12 mouse cellular contexts compared by ENCODE assay signal in the genomic region with DNA sequence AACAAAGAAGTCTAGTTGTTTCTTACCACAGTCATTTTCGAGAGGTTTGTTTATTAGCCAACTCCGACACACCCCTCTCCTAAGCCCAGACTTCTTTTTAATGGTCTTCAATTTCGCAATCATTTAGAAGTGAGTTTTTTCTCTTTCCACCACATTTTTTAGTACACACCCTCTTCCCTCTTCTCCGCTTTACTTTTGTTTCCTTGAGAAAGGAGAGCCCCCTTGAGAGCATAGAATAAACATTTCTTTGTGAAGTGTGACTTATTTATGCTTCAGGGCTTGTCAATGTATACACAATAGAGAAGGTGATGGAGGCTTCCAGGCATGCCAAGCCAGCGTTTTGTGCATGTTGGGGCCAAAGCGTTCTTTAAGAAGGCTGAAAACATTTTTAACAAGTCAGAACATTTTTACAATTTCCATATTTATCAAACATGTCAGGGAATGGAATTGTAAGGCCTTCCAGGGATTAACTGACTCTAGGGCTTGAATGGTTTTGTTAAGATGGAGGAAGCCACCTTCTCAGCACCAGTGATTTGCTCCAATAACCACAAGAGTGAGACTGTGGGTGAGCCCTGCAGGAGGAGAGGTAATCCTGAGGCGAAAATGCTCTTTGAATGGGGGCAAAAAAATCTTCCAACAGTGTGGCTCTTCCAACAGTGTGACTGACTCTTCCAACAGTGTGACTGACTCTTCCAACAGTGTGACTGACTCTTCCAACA.
DNase-seq lines count a peak whose midpoint lies in the region; ATAC-seq and TF ChIP-seq lines count a peak whose summit lies in the region.
"Had no signal": no experiment of that assay in that cellular context is flagged by ENCODE, and none has a peak within 500 bp of the region (broad histone marks: within the 10 kb centered on the region; RNA-seq: fewer than 3 reads in every experiment).

No protein-coding gene starts in this region.

- no peak overlapping the region for H3K9ac ChIP-seq in kidney, embryonic 16.5 days (replicated peaks; ENCODE audit: low read length)
- H3K9ac ChIP-seq: forebrain, embryonic 15.5 days; hindbrain, embryonic 15.5 days had no signal

- 44% methylated on average over 7 of the region's 7 CpGs for WGBS in kidney, embryonic 16.5 days

- DNase-seq in kidney, postnatal 36 days = no peak
- DNase-seq in adipocyte (ENCODE audit: low spot score) = peak; percentile 40
- DNase-seq in skeletal muscle tissue, adult 2 months (ENCODE audit: low read depth, low spot score) = peak; percentile 49
- DNase-seq in left cerebral cortex, postnatal 10 days (ENCODE audit: extremely low spot score in 1 of 2, low spot score in 2 of 2) = no peak
- DNase-seq in urinary bladder, postnatal 36 days (ENCODE audit: low spot score in 2 of 2) = no peak
- DNase-seq: cerebellum, postnatal 36 days; kidney, postnatal 10 days; thymus, postnatal 36 days had no signal

- no peak for TF ChIP-seq CTCF in embryonic fibroblast, embryonic 13.5 days (IDR thresholded peaks at IDR 0.05; ENCODE audit: borderline replicate concordance, insufficient read depth, low read length)

- peaks cover 12% of the 10 kb centered on the region for H3K4me1 ChIP-seq in kidney, embryonic 16.5 days (ENCODE audit: insufficient read depth, low read length)
- H3K4me1 ChIP-seq in embryonic fibroblast, embryonic 13.5 days (ENCODE audit: control insufficient read depth, insufficient read depth, low read length) = peaks cover 2% of the 10 kb centered on the region; the same call in 1 of the 2 replicates
- H3K4me1 ChIP-seq: hindbrain, embryonic 15.5 days had no signal

- no peak for TF ChIP-seq POLR2A in embryonic fibroblast, embryonic 13.5 days (IDR thresholded peaks at IDR 0.05; ENCODE audit: low read depth, low read length)

- no peaks in the 10 kb centered on the region for H3K27me3 ChIP-seq in kidney, embryonic 16.5 days (ENCODE audit: insufficient read depth, low read length)
- H3K27me3 ChIP-seq: forebrain, embryonic 15.5 days; hindbrain, embryonic 15.5 days had no signal

- no peak for ATAC-seq in kidney, embryonic 16.5 days (ENCODE audit: low FRiP score, low TSS enrichment)
- ATAC-seq: forebrain, embryonic 15.5 days had no signal

- H3K36me3 ChIP-seq in kidney, embryonic 16.5 days (ENCODE audit: insufficient read depth, low read length) = no peaks in the 10 kb centered on the region
- H3K36me3 ChIP-seq: forebrain, embryonic 15.5 days; hindbrain, embryonic 15.5 days had no signal

- H3K4me3 ChIP-seq in kidney, embryonic 16.5 days (ENCODE audit: low read length) = no peak overlapping the region
- H3K4me3 ChIP-seq in embryonic fibroblast, embryonic 13.5 days (ENCODE audit: insufficient read depth, low read length) = no peak overlapping the region
- H3K4me3 ChIP-seq: forebrain, embryonic 15.5 days; hindbrain, embryonic 15.5 days had no signal

- peak overlapping the region; percentile 1; the same call in 1 of the 2 replicates for H3K27ac ChIP-seq in kidney, embryonic 16.5 days (ENCODE audit: low read length)
- H3K27ac ChIP-seq in embryonic fibroblast, embryonic 13.5 days (ENCODE audit: insufficient read depth, low read length) = peak overlapping the region; percentile 39; the same call in 1 of the 2 replicates
- H3K27ac ChIP-seq: forebrain, embryonic 15.5 days; hindbrain, embryonic 15.5 days had no signal

- H3K4me2 ChIP-seq in kidney, embryonic 16.5 days (replicated peaks; ENCODE audit: low read depth, low read length) = no peak overlapping the region
- H3K4me2 ChIP-seq: forebrain, embryonic 15.5 days; hindbrain, embryonic 15.5 days had no signal

- intact Hi-C loops in left cerebral cortex, postnatal 10 days (cut with DNase I) = no loop called here

- no peaks in the 10 kb centered on the region for H3K9me3 ChIP-seq in kidney, embryonic 16.5 days (ENCODE audit: low read length)
- H3K9me3 ChIP-seq: forebrain, embryonic 15.5 days; hindbrain, embryonic 15.5 days had no signal

Comparison
In these comparisons a context has a peak if more than half of its experiments do, and no peak if none do; other contexts are left out.
1. DNase-seq: peak in adipocyte (single experiment) and skeletal muscle tissue, adult 2 months (single experiment); none in kidney, postnatal 36 days (0 of 2), left cerebral cortex, postnatal 10 days (0 of 2) and urinary bladder, postnatal 36 days (0 of 2).